Mouse (Mus musculus) hematopoietic multipotent progenitor cell, adult 10-12 weeks (in vitro differentiated cells): ENCODE data around the gene Rps6. TPM values are rescaled to one million over a fixed set of nuclear protein-coding genes. Genes with fewer than 3 reads are reported as not detected.

ENCODE experiments used
- polyA plus RNA-seq: library from polyadenylated mRNA; stranded (reverse); fragments of >175 nt; gene quantifications from 2 replicates; pipeline ENCODE4 v1.2.3, GENCODE M21; 2012; ENCODE audit warnings: low replicate concordance

Rps6 gene
- polyA plus RNA-seq, result 155 and 374 TPM in 2 replicates

GRCm38 (mm10) chr4:86857113-86858069 lies at the start of gene Rps6:
Gene Rps6 (minus strand): TSS chr4:86857412.

DNA sequence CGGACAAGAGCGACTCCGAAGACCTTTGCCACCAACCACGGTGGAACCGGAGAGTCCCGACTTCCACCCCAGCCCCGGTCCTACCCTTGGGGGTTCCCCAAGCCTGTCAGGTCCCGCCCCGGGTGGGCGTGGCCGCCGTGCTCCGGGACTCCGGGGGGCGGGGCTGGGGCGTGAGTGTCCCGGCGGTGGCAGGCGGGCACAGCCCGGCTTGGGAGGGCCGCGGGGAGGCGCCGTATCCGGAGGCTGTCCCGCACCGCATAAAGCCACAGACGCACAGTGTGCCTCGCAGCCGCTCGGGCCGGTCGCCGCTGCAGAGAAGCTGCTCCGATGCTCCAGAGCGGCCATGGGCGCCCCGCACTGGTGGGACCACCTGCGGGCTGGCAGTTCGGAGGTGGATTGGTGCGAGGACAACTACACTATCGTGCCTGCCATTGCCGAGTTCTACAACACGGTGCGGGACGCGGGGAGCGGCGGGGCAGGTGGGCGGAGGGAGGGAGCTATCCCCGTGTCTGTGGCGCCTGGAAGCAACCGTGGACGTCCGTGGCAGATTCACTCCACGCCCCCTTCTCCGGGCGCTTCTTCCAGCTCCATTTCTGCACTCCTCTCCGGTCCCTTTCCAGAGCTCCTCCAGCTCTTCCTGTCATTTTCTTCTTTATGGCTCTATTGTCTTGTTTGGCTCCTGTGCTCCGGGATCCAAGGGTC lies 17.1 kb upstream of the Rps6 start, which contains the start of gene Acer2:
Gene Acer2 (plus strand): TSS at position 251 of the 702 bp plus-strand sequence.

Other genes starting within 250 kb of the Rps6 start
- 11.3 and 24.8 TPM in 2 replicates for gene Haus6, start 245.4 kb downstream of the Rps6 start, polyA plus RNA-seq
- gene Plin2, start 187.4 kb downstream of the Rps6 start, polyA plus RNA-seq, result 8.3 and 10.7 TPM in 2 replicates
- gene Dennd4c, start 108.9 kb downstream of the Rps6 start, polyA plus RNA-seq, result 3.8 and 6.6 TPM in 2 replicates
- gene Acer2, start 17.0 kb upstream of the Rps6 start, polyA plus RNA-seq, result 0.57 and 0.89 TPM in 2 replicates